Mouse (Mus musculus): ENCODE measurements around the gene Stard3. TPM values are rescaled to one million over a fixed set of nuclear protein-coding genes. Genes with fewer than 3 reads are reported as not detected.

The Stard3 gene
- total and polyA plus RNA-seq, 3 experiments = 31.7 to 39.6 (median 33.9) TPM

GRCm38 (mm10) chr11:98390141-98390540 is 32.0 kb downstream of the Stard3 start:
- Histone ChIP-seq H3K36me3 (replicated peaks in 1 of 2; ENCODE audit: control insufficient read depth in 1 of 2, insufficient read depth in 1 of 2, low read length in 1 of 2) (no peaks in the 10 kb centered on the region), H3K4me1 (ENCODE audit: control insufficient read depth in 1 of 2, insufficient read depth in 2 of 2) (peaks cover 15 to 58% of the 10 kb centered on the region in 2 experiments), H3K4me3 (replicated peaks in 1 of 3; ENCODE audit: low read depth in 2 of 3, low read length in 2 of 3, poor library complexity in 1 of 3) (no peak overlapping the region), H3K9ac (ENCODE audit: insufficient read depth, low read depth) (no peak overlapping the region), H3K79me2 (replicated peaks; ENCODE audit: control insufficient read depth, extremely low read depth, insufficient read depth, poor library complexity, severe bottlenecking) (no peaks in the 10 kb centered on the region), H3K27me3 (replicated peaks) (peaks cover 7% of the 10 kb centered on the region), H3K4me2 (ENCODE audit: insufficient read depth, low read depth, poor library complexity, severe bottlenecking) (no peak overlapping the region), H3K27ac (ENCODE audit: insufficient read depth, low read depth) (no peak overlapping the region), H3K9me3 (replicated peaks; ENCODE audit: low read length) (no peaks in the 10 kb centered on the region)
- TF ChIP-seq SMC3 (IDR thresholded peaks at IDR 0.05; ENCODE audit: low read depth, low read length) (no peak), ZMIZ1 (IDR thresholded peaks at IDR 0.05; ENCODE audit: low read depth, low read length) (no peak), MYC (IDR thresholded peaks at IDR 0.05; ENCODE audit: low read depth, low read length) (no peak), EP300 (IDR thresholded peaks at IDR 0.05; ENCODE audit: low read length) (no peak), E2F4 (IDR thresholded peaks at IDR 0.05; ENCODE audit: insufficient replicate concordance, low read depth, low read length) (no peak), GABPA (IDR thresholded peaks at IDR 0.05; ENCODE audit: insufficient replicate concordance, low read depth, low read length) (no peak), ZNF384 (IDR thresholded peaks at IDR 0.05; ENCODE audit: low read depth, low read length) (no peak), MXI1 (IDR thresholded peaks at IDR 0.05; ENCODE audit: low read depth, low read length) (no peak), PAX5 (IDR thresholded peaks at IDR 0.05; ENCODE audit: low read length) (no peak), RCOR1 (conservative IDR thresholded peaks at IDR 0.05; ENCODE audit: low read depth, low read length) (no peak), BHLHE40 (IDR thresholded peaks at IDR 0.05; ENCODE audit: low read depth, low read length) (no peak)
- dilution Hi-C loops (cut with MboI; ENCODE audit: extremely low pct_ligation_motif_present, extremely low pct_unique_long_range_greater_than_20kb, low sequenced_read_pairs) = no loop called here
- DNase-seq (ENCODE audit: extremely low read depth) = no peak
- in situ Hi-C loops (cut with MboI; ENCODE audit: low pct_ligation_motif_present, low pct_unique_long_range_greater_than_20kb, low sequenced_read_pairs) = loop anchor here (5.0 kb wide), 1 partner anchor 33 kb away; the partner anchor contains the start of gene Stard3

GRCm38 (mm10) chr11:98392034-98392433 is 33.9 kb downstream of the Stard3 start:
- in situ Hi-C loops (cut with MboI; ENCODE audit: low pct_ligation_motif_present, low pct_unique_long_range_greater_than_20kb, low sequenced_read_pairs) = loop anchor here (5.0 kb wide), 1 partner anchor 35 kb away; the partner anchor contains the start of gene Stard3
- H3K9me3 ChIP-seq (replicated peaks; ENCODE audit: low read length) = no peaks in the 10 kb centered on the region
- dilution Hi-C loops (cut with MboI; ENCODE audit: extremely low pct_ligation_motif_present, extremely low pct_unique_long_range_greater_than_20kb, low sequenced_read_pairs) = no loop called here
- no peak overlapping the region for H3K4me3 ChIP-seq (replicated peaks in 1 of 3; ENCODE audit: low read depth in 2 of 3, low read length in 2 of 3, poor library complexity in 1 of 3)
- no peak for TF ChIP-seq E2F4 (IDR thresholded peaks at IDR 0.05; ENCODE audit: insufficient replicate concordance, low read depth, low read length)
- no peak for TF ChIP-seq BHLHE40 (IDR thresholded peaks at IDR 0.05; ENCODE audit: low read depth, low read length)
- no peak for TF ChIP-seq USF2 (conservative IDR thresholded peaks at IDR 0.05; ENCODE audit: low read depth, low read length)
- no peak for TF ChIP-seq ZNF384 (IDR thresholded peaks at IDR 0.05; ENCODE audit: low read depth, low read length)
- no peak for TF ChIP-seq MEF2A (IDR thresholded peaks at IDR 0.05; ENCODE audit: borderline replicate concordance, low read depth, low read length)
- TF ChIP-seq HCFC1 (IDR thresholded peaks at IDR 0.05; ENCODE audit: low read depth, low read length) = no peak
- no peak for TF ChIP-seq POLR2A (IDR thresholded peaks at IDR 0.05; ENCODE audit: low read depth, low read length)
- H3K79me2 ChIP-seq (replicated peaks; ENCODE audit: control insufficient read depth, extremely low read depth, insufficient read depth, poor library complexity, severe bottlenecking) = no peaks in the 10 kb centered on the region
- no peak overlapping the region for H3K9ac ChIP-seq (ENCODE audit: insufficient read depth, low read depth)
- no peak for DNase-seq (ENCODE audit: extremely low read depth)
- H3K4me2 ChIP-seq (ENCODE audit: insufficient read depth, low read depth, poor library complexity, severe bottlenecking) = no peak overlapping the region
- no peak overlapping the region for H3K27ac ChIP-seq (ENCODE audit: insufficient read depth, low read depth)
- H3K27me3 ChIP-seq (replicated peaks) = peaks cover 6% of the 10 kb centered on the region
- H3K4me1 ChIP-seq (ENCODE audit: control insufficient read depth in 1 of 2, insufficient read depth in 2 of 2) = peaks cover 15 to 60% of the 10 kb centered on the region in 2 experiments
- peaks cover 0 to 2% of the 10 kb centered on the region in 2 experiments for H3K36me3 ChIP-seq (replicated peaks in 1 of 2; ENCODE audit: control insufficient read depth in 1 of 2, insufficient read depth in 1 of 2, low read length in 1 of 2)

Measured in CH12.LX (cell line).